Comparison of ENCODE assay signal across 8 mouse cellular contexts in the genomic region with DNA sequence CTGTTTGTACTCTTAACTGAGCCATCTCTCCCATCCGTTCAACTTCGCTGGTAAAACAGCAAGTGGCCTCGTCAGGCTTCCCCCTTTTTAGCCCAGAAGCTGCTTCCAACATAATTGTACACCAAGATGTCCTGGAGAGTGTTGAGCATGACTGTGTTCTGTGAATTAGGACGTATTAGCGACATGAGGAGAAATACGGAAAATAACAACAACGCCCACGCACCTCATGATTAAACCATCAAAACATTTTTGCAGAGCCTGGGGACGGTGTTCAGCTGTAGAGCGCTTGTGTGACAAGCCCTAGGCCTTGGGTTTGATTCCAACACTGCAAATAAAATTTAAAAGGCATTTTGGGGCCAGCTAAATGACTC. TPM values are rescaled to one million over a fixed set of nuclear protein-coding genes. Genes with fewer than 3 reads are reported as not detected.
A peak's percentile ranks its signal among the peaks of the same experiment; 100 is the strongest.
DNase-seq lines count a peak whose midpoint lies in the region; ATAC-seq and TF ChIP-seq lines count a peak whose summit lies in the region.

No protein-coding gene starts in this region.

- no peak for ATAC-seq in kidney, postnatal 0 days (replicated peaks; ENCODE audit: low FRiP score, low read depth)
- peak; percentile 41 for ATAC-seq in activated CD4-positive, CD25-positive, alpha-beta regulatory T cell, adult 4 months
- ATAC-seq in forebrain, postnatal 0 days = no peak
- ATAC-seq in midbrain, embryonic 16.5 days = 0 out of 2 replicates have a peak, but pooled peaks have one; percentile 0

- WGBS in kidney, postnatal 0 days = 16% methylated on average over 10 of the region's 10 CpGs
- WGBS in forebrain, postnatal 0 days = 12% methylated on average over 10 of the region's 10 CpGs
- 11% methylated on average over 10 of the region's 10 CpGs for WGBS in midbrain, embryonic 16.5 days

- intact Hi-C loops in left cerebral cortex, postnatal 36 days (cut with DNase I) = loop anchor here (2.0 to 5.0 kb wide), 2 partner anchors 32 to 52 kb away; no protein-coding TSS in a partner anchor

- H3K4me1 ChIP-seq in kidney, postnatal 0 days (replicated peaks; ENCODE audit: insufficient read depth, low read length) = 0 out of 2 replicates have a peak, but pooled peaks cover 13% of the 10 kb centered on the region
- H3K4me1 ChIP-seq in forebrain, postnatal 0 days (ENCODE audit: insufficient read depth) = peaks cover 12% of the 10 kb centered on the region
- peaks cover 19% of the 10 kb centered on the region for H3K4me1 ChIP-seq in midbrain, embryonic 16.5 days (ENCODE audit: control insufficient read depth, insufficient read depth, low read length)

- peak overlapping the region; percentile 90 for H3K9ac ChIP-seq in kidney, postnatal 0 days (ENCODE audit: low read depth, low read length)
- H3K9ac ChIP-seq in forebrain, postnatal 0 days = peak overlapping the region; percentile 93
- H3K9ac ChIP-seq in midbrain, embryonic 16.5 days (ENCODE audit: low read depth, low read length) = peak overlapping the region; percentile 96

- no peak for TF ChIP-seq CTCF in kidney, postnatal 0 days (IDR thresholded peaks at IDR 0.05; ENCODE audit: low read depth)
- no peak for TF ChIP-seq CTCF in forebrain, postnatal 0 days (IDR thresholded peaks at IDR 0.05; ENCODE audit: low read depth)

- H3K27ac ChIP-seq in kidney, postnatal 0 days = peak overlapping the region; percentile 96
- H3K27ac ChIP-seq in forebrain, postnatal 0 days (ENCODE audit: low read depth, low read length) = peak overlapping the region; percentile 97
- peak overlapping the region; percentile 96 for H3K27ac ChIP-seq in midbrain, embryonic 16.5 days (ENCODE audit: low read length)

- peak; percentile 67 for DNase-seq in kidney, postnatal 0 days (ENCODE audit: low spot score)
- no peak for DNase-seq in kidney, postnatal 4 days
- DNase-seq in forebrain, postnatal 0 days = no peak
- DNase-seq in layer of hippocampus, adult 9-11 months = peak; percentile 48
- no peak for DNase-seq in spleen, postnatal 14 days (ENCODE audit: low spot score in 2 of 2)
- DNase-seq in left cerebral cortex, postnatal 36 days (ENCODE audit: low spot score in 2 of 2) = no peak

- H3K4me2 ChIP-seq in kidney, postnatal 0 days (ENCODE audit: low read length) = peak overlapping the region; percentile 78
- peak overlapping the region; percentile 69 for H3K4me2 ChIP-seq in forebrain, postnatal 0 days (ENCODE audit: low read depth)
- peak overlapping the region; percentile 72 for H3K4me2 ChIP-seq in midbrain, embryonic 16.5 days (ENCODE audit: low read length)

- H3K9me3 ChIP-seq in kidney, postnatal 0 days (replicated peaks; ENCODE audit: low read length) = no peaks in the 10 kb centered on the region
- no peaks in the 10 kb centered on the region for H3K9me3 ChIP-seq in forebrain, postnatal 0 days (ENCODE audit: low read length)
- no peaks in the 10 kb centered on the region for H3K9me3 ChIP-seq in midbrain, embryonic 16.5 days (replicated peaks; ENCODE audit: control insufficient read depth, low read length, poor library complexity, severe bottlenecking)

- H3K4me3 ChIP-seq in kidney, postnatal 0 days (replicated peaks; ENCODE audit: low read depth, low read length) = peak overlapping the region; percentile 66
- H3K4me3 ChIP-seq in forebrain, postnatal 0 days (ENCODE audit: low read depth, low read length) = peak overlapping the region; percentile 80
- peak overlapping the region; percentile 93 for H3K4me3 ChIP-seq in midbrain, embryonic 16.5 days (ENCODE audit: low read depth, low read length)

- H3K27me3 ChIP-seq in kidney, postnatal 0 days (ENCODE audit: insufficient read depth, low read length) = no peaks in the 10 kb centered on the region
- H3K27me3 ChIP-seq in forebrain, postnatal 0 days (ENCODE audit: insufficient read depth, low read length) = no peaks in the 10 kb centered on the region
- H3K27me3 ChIP-seq in midbrain, embryonic 16.5 days (ENCODE audit: control insufficient read depth, insufficient read depth, low read depth, low read length) = no peaks in the 10 kb centered on the region

- no peaks in the 10 kb centered on the region for H3K36me3 ChIP-seq in kidney, postnatal 0 days (ENCODE audit: insufficient read depth, low read length)
- no peaks in the 10 kb centered on the region for H3K36me3 ChIP-seq in forebrain, postnatal 0 days (ENCODE audit: insufficient read depth)
- no peaks in the 10 kb centered on the region for H3K36me3 ChIP-seq in midbrain, embryonic 16.5 days (ENCODE audit: control insufficient read depth, insufficient read depth, low read length)

RNA-seq across cellular contexts. Expression of gene Crtc3, which starts 0.5 kb away (rescaled TPM):
- 18.5 and 18.9 TPM in 2 replicates for polyA plus RNA-seq in kidney, postnatal 0 days (2015; fragmentation: Nextera tagmentation; extraction: Ambion mirVana)
- 10 to 100 TPM; 16.6 to 17.1 TPM for polyA plus RNA-seq in activated CD4-positive, CD25-positive, alpha-beta regulatory T cell, adult 4 months (2017; shearing (Covaris generic))
- 14.8 and 17.8 TPM in 2 replicates for total RNA-seq in forebrain, postnatal 0 days (2014; rRNA removed)
- 10.6 and 14.2 TPM in 2 replicates for polyA plus RNA-seq in forebrain, postnatal 0 days (2015; fragmentation: Nextera tagmentation; extraction: Ambion mirVana)
- 12.7 and 13.7 TPM in 2 replicates for polyA plus RNA-seq in midbrain, embryonic 16.5 days (2015; fragmentation: Nextera tagmentation; extraction: Ambion mirVana)
- total RNA-seq in left cerebral cortex, postnatal 36 days (2021) = 10 to 100 TPM; 12.1 to 15.7 TPM

Comparison
In these comparisons a context has a peak if more than half of its experiments do, and no peak if none do; other contexts are left out.
1. DNase-seq: peak in kidney, postnatal 0 days (single experiment) and layer of hippocampus, adult 9-11 months (single experiment); none in kidney, postnatal 4 days (0 of 2), forebrain, postnatal 0 days (single experiment), spleen, postnatal 14 days (0 of 2) and left cerebral cortex, postnatal 36 days (0 of 2).
2. ATAC-seq: peak in activated CD4-positive, CD25-positive, alpha-beta regulatory T cell, adult 4 months (single experiment) and midbrain, embryonic 16.5 days (single experiment); none in kidney, postnatal 0 days (single experiment) and forebrain, postnatal 0 days (single experiment).
3. Peak in every context shown above with its lines, with median percentiles within 50 percentile points of each other: H3K27ac ChIP-seq, H3K4me2 ChIP-seq, H3K4me3 ChIP-seq and H3K9ac ChIP-seq.